18 mouse cellular contexts compared by ENCODE assay signal in genomic region chr5:21156770-21157169, GRCm38 (mm10).
"Had no signal": no experiment of that assay in that cellular context is flagged by ENCODE, and none has a peak within 500 bp of the region (broad histone marks: within the 10 kb centered on the region; RNA-seq: fewer than 3 reads in every experiment).

No protein-coding gene starts in this region.

- H3K9ac ChIP-seq: liver, embryonic 13.5 days; liver, embryonic 15.5 days; liver, postnatal 0 days; lung, embryonic 15.5 days; midbrain, embryonic 12.5 days; neural tube, embryonic 13.5 days; stomach, embryonic 15.5 days had no signal

- DNase-seq: liver, embryonic 13.5 days; liver, postnatal 0 days; lung, adult 2 months; lung, postnatal 14 days; lung, postnatal 36 days; midbrain, embryonic 14.5 days; right cerebral cortex, postnatal 14 days; thymus, adult 2 months; thymus, postnatal 36 days had no signal

- H3K36me3 ChIP-seq: liver, embryonic 13.5 days; liver, embryonic 15.5 days; lung, embryonic 15.5 days; midbrain, embryonic 12.5 days; neural tube, embryonic 13.5 days; stomach, embryonic 15.5 days had no signal

- H3K27ac ChIP-seq: liver, embryonic 13.5 days; liver, embryonic 15.5 days; lung, embryonic 15.5 days; macrophage; midbrain, embryonic 12.5 days; neural tube, embryonic 13.5 days; stomach, embryonic 15.5 days; stomach, postnatal 0 days had no signal

- H3K27me3 ChIP-seq: liver, embryonic 13.5 days; liver, embryonic 15.5 days; lung, embryonic 15.5 days; megakaryocyte, embryonic 14.5 days; midbrain, embryonic 12.5 days; neural tube, embryonic 13.5 days; stomach, embryonic 15.5 days had no signal

- H3K4me3 ChIP-seq: liver, embryonic 13.5 days; liver, embryonic 15.5 days; lung, embryonic 15.5 days; megakaryocyte, embryonic 14.5 days; midbrain, embryonic 12.5 days; neural tube, embryonic 13.5 days; stomach, embryonic 15.5 days had no signal

- H3K9me3 ChIP-seq: liver, embryonic 13.5 days; liver, embryonic 15.5 days; lung, embryonic 15.5 days; stomach, embryonic 15.5 days had no signal

- ATAC-seq: liver, postnatal 0 days; lung, postnatal 0 days had no signal

- H3K4me1 ChIP-seq: lung, embryonic 15.5 days; midbrain, embryonic 12.5 days; neural tube, embryonic 13.5 days; stomach, embryonic 15.5 days had no signal

- H3K4me2 ChIP-seq: liver, embryonic 13.5 days; liver, embryonic 15.5 days; lung, embryonic 15.5 days; midbrain, embryonic 12.5 days; neural tube, embryonic 13.5 days; stomach, embryonic 15.5 days had no signal
